Mouse (Mus musculus): ENCODE measurements around the gene Ndufs8.

The Ndufs8 gene

DNA sequence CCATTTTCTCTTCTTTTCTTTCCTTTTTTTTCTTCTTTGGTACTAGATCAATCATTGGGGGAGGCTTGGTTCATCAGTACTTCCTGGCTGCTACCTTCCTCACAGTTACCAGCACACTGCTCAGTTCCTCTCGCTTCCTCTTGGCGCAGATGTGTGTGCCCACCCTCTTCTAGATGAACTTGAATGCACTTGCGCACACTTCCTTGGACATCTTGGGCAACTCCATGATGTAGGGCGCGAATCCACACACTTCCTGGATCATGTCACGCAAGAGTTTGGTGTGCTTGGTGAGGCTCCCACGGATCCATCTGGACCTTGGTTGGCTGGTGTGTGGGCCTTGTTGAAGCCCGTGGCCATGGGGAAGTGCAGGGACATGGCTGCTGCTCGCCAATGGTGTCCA lies 19.1 kb upstream of the Ndufs8 start:
- peak; percentile 36 to 48 for DNase-seq (ENCODE audit: inconsistent age in 2 of 2, low spot score in 1 of 2)

DNA sequence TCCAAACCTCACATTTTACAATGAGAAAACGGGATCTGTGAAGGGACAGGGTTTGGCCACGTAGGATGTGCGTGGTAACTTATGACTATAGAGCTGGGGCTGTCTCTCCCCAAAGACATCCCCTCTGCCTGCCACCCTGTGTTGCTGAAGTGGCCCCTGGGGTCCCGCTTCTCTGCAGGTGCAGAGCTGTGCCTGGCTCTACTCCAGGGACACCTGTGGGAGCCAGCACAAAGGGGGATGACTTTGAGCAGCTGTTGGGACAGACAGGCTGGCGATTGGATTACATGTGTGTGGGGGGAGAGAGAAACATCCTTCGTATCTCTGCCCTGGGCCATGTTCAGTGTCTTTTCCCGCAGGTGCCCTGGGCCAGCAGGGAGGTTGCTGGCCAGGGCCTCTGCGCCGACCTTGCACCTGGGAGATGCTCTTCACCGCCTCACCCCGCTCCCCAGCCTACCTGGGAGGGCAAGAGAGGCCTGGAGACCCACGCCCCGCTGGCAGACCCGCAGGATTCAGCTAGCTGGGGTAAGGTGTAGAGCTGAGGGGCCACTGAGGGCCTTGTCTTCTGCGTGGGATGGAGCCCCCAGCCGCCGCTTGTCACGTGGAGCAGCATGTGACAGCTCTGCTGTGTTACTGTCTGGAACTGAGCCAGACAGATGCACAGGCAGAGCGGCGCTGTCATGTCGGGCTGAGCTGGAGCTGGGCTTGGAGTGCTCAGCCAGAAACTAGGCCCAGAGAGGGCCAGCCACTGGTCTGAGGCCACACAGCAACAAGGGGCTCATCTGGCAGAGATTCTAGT lies 17.9 kb upstream of the Ndufs8 start:
- DNase-seq (ENCODE audit: inconsistent age in 2 of 2, low spot score in 1 of 2) = peak; percentile 34 to 60

DNA sequence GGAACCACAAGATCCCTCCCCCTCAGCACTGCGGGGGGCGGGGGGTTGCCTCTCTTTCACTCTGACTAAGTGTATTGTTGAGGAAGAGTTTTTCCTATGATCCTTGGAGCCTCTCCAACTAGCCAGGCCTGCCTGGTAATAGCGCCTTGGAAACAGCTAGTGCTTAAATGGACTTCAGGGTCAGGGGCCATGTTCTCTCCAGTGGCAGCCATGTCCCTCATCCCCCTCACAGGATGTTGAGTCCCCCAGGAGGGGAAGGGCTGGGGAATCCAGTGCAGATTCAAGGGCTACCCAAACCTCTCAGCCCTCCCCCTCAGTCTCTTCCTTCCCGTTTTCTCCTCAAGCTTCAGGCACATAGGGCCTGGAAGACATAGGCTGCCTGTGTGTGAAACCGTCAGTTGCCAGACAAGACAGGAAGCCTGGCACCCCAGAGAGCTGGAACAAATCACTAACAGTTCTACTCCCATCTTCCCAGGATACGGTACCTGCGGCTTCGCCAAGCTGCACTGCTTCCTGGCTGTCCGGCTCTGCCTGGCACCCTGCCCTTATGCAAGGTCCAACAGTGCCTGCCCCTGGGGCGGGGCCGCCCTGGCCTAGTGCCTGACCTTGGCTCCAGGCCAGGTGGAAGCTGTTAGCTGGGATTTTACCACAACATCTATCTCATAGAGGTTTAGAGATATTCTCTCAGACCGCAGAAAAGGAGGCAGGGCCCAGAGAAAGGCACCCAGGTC lies 16.8 kb upstream of the Ndufs8 start, which contains the start of gene Aldh3b1:
Gene Aldh3b1, minus strand, starts transcription at position 598 of the 731 bp plus-strand sequence.
- DNase-seq (ENCODE audit: inconsistent age in 2 of 2, low spot score in 1 of 2) = peak; percentile 96 to 99

DNA sequence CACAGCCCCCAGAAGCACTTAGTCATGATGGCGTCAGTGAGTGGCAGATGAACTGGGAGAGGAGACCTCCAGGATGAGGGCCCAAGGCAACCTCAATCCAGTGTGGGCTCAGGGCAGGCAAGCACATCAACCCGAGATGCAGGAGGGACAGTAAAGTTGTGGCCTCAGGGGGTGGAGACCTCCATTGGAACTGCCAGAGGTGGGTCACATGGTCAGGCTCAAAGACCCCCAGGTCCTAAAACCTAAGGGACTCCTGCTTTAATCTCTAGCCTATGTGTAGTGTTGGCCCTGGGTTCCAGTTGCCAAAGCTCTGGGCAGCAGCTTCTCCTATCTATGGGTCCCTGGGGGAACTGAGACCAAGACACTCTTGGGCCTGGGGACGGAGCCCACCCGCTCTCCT lies 16.2 kb upstream of the Ndufs8 start:
- DNase-seq (ENCODE audit: inconsistent age in 2 of 2, low spot score in 1 of 2) = no peak

DNA sequence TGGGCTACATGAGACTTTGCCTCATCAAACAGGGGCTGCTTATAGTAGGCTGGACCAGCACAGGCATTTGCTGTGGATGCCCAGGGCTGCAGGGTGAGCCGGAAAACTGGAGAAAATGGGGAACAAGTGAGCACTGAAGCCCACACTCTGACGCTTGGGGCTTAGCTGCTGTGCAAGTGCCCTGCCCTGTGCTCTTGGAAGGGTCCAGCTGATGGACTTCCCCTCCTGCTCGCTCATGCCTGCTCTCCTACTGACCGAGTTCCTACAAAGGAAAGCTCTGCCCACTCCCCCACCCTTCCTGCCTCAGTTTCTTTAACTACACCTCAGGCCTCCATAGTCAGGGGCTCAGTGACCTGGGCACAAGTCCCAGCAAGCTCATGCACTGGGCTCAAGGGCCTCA lies 15.4 kb upstream of the Ndufs8 start:
- peak; percentile 11 to 55 for DNase-seq (ENCODE audit: inconsistent age in 2 of 2, low spot score in 1 of 2)

DNA sequence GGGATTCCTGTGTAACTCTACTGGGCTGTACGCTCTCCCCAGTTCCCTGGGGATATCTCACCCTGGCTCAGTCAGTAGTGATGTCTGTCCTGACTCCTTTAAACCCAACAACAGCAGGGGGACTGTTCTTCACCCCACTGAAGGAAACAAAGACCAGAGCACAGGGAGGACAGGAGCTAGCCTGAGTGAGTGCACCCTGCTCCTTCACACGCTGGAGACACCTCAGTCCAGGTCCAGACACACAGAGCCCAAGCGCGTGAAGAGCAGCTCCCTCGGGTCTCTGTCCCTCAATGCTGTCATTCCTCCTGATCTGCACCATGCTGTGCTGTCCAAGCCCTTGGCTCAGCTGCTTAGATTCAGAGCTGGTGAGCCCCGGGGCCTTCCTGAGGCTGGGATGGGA lies 14.1 kb upstream of the Ndufs8 start:
- DNase-seq (ENCODE audit: inconsistent age in 2 of 2, low spot score in 1 of 2) = peak in 1 of 2 experiments; percentile 51

DNA sequence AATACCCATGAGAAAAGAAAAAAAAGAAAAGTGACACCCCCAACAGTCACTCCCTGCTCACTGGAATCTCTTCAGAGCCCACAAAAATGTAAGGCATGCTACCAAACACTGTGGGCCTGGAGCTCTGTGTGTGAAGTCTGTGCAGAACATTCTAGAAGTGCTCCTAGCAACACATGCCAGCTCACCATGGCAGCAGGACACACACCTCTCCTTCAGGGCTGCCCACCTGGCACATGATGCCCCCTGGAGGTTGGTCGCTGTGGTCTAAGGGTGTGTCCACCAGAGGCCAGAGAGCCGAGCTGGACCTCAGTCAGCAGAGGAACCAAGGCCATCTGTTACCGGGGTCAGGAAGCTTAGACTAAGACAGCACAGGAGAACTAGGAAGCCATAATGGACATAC lies 13.7 kb upstream of the Ndufs8 start:
- peak in 1 of 2 experiments; percentile 76 for DNase-seq (ENCODE audit: inconsistent age in 2 of 2, low spot score in 1 of 2)

DNA sequence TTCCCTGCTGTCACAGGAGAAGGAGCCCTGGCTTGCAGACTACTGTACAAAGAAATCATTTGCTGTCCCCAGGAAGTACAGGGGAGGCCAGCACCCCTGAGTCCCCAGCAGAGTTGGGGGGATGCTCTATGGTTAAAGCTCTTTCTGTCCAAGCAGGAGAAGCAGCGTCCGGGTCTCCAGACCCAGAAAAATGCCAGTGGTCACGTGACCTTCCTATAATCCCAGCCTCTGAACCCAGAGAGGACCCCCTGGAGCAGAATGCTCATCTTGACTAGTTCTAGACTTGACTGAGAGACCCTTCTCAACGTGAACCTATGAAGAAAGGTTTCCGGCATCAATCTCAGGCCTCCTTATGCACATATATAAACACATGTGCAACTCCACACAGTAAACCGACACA lies 13.3 kb upstream of the Ndufs8 start:
- no peak for DNase-seq (ENCODE audit: inconsistent age in 2 of 2, low spot score in 1 of 2)

DNA sequence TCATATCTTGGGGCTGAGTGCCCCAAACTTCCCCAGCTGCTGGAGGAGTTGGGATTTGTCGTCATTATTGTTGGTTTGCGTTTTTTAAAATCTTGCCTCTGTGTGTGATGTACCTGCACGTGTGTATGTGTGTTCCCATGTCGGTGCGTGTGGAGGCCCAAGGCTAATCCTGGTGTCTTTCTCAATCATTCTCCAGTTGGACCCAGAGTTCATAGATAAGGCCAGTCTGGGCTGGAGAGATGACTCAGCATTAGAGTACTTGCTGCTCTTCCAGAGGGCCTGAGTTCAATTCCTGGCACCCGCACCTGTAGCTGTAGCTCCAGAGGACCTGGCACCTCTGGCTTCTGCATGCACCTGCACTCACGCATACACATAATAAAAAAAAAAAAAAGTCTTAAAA lies 12.3 kb upstream of the Ndufs8 start:
- DNase-seq (ENCODE audit: inconsistent age in 2 of 2, low spot score in 1 of 2) = peak in 1 of 2 experiments; percentile 53

DNA sequence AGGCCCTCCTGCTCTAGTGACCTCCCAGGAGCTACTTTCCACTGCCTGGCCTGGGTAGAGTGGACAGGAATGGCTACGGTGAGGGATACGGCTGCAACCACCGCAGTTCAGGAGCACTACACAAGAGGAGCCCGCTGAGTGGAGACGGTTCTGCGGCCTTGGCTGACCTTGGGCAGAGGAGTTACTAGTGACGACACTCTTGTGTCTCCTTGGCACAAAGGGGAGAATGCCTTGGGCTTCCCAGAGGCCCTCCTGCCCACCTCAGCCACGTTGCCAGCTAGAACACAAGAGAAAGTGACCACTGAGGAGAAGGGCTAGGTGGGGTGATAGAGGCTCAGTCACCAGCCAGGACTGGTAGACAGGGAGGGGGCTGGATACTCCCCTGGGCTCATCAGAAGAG lies 11.6 kb upstream of the Ndufs8 start:
- peak in 1 of 2 experiments; percentile 89 for DNase-seq (ENCODE audit: inconsistent age in 2 of 2, low spot score in 1 of 2)

DNA sequence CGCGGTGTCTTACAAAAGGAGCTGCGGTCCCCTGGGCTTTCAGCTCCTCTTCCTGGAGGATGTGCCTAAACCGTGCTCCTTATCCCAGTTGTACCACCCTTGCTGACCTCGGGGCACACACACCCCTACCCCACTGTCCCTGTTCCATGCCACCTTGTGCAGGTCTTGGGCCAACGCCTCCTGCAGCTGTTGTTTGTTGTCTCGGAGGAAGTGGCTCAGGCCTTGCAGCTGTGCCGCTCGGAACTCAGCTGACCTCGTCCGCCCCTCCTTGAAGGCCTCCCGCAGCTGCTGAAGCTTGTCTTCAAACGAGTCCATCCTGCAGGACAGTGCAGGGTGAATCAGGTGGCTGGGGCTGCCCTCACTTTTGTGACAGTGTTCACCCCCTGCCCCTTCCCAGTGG lies 11.0 kb upstream of the Ndufs8 start:
- DNase-seq (ENCODE audit: inconsistent age in 2 of 2, low spot score in 1 of 2) = peak in 1 of 2 experiments; percentile 78

DNA sequence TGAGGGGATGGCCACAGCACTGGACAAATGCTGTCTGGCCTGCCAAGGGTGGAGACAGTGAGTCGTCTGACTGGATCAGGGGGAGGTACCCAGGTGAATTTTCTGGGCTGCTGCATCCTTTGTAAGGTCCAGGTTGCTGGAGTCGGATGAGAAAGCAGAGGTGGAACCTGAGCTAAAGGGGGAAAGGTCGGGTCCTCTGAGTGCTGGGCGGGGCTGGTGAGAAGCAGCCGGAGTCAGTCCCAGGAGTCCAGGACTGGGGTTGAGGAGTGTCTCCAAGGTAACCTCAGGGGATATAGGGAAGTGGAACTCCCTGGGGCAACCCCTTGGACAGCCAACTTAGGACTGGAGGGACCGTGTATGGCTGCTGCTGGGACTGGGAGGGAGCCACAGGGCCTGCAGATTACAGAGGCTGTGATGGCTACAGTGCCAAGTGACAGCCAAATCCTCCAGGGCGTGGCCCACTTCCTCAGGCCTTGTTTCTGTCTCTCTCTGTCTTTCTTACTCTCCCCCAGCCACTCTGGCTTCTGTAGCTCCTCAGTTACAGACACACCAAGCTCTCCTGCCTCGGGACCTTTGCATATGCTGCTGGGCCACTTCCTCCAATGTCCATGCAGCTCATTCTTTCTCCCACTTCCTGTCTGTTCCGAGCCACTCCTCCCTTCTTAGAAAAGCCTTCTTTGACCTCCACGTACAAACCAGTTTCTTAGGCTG lies 10.2 kb upstream of the Ndufs8 start:
- DNase-seq (ENCODE audit: inconsistent age in 2 of 2, low spot score in 1 of 2) = no peak

DNA sequence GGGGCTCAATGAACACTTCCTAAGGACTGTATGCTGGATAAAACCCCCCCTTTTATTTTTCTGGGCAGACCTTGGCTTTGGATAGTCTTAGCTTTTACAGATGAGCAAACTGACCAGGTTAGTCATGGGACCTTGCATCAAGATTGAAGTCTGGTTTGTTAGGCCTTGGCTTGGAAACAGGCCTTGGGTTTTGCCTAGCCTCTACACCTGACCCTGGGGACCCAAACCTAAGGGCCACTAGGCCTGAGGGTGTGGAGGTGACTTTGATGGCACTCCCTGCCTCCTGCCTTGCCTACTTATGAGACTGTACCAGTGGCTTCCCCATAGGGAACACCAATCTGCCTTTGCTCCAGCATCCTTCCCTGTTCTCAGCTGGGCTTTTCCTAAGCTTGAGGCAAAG lies 7.4 kb upstream of the Ndufs8 start:
- peak in 1 of 2 experiments; percentile 82 for DNase-seq (ENCODE audit: inconsistent age in 2 of 2, low spot score in 1 of 2)

DNA sequence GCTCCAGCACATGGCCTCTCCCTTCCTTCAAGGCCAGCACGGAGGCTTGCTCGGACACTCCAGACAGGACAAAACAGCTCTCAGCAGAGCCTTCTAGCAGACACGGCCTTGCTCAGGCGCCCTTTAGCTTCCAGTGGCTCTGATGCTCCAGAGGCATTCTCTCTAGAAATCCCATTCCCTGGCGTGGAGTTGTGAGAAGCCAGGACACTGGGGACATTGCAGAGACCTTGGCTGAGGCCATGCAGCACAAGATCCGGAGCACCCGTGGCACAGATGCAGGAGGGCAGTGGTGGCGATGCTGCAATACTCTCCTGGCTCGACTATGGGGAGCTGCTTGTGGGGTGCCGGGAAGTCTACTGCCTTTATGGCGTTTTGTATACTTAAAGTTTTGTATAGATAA lies 4.2 kb upstream of the Ndufs8 start:
- DNase-seq (ENCODE audit: inconsistent age in 2 of 2, low spot score in 1 of 2) = peak in 1 of 2 experiments; percentile 79

DNA sequence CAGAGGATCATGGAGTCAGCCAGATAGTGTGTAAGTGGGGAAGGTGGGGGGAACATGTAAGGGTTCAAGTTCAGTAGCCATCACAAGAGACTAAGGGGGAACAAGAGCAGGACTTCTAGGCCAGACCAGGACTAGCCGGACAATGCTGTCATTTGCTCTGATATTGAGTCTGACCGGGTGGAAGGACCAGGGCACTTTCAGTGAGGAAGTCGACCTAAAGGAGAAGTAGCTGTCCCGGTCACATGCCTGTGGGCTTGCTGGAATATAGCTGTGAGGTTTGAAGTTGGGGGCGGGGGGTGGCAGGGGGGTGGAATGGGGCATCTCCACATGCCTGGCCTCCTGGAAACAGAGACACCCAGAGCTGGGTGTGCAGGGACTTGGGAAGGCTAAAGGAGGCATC lies 2.0 kb upstream of the Ndufs8 start:
- DNase-seq (ENCODE audit: inconsistent age in 2 of 2, low spot score in 1 of 2) = no peak

DNA sequence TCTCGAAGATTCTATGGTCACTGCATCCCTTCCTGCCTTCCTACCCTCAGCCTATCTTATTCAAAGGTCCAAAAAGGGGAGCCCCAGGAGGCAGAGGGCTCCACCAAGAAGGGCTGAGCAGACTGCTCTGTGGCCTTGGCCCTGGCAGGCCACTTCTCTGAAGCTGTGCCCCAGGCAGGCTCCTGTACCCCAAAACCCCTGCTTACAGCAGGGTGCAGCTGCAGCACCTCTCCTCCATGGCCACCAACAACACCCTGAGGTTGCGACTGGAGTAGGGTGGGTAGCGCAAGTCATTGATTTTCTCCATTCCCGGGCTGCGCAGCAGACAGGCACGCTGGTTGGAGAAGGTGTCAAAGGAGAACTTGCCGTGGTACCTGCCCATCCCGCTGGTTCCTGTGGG lies 1.1 kb upstream of the Ndufs8 start:
- no peak for DNase-seq (ENCODE audit: inconsistent age in 2 of 2, low spot score in 1 of 2)

DNA sequence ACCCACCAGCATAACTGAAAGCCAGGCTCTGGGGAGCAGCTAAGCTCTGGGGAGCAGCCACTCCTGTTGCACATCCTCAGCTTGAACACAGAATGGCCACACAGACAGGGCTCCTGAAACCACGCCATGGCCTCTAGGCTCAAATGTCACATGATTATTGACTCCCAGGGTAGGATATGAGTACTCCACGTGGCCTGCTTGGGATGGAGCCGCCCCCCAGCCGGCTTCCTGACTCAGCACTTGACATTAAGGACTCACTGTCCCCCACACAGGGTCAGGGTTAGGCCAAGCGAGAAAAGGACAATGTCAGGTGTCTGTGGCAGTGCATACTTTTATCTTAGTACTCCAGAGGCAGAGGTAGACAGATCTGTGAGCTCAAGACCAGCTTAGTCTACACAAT lies 2.4 kb downstream of the Ndufs8 start:
- DNase-seq (ENCODE audit: inconsistent age in 2 of 2, low spot score in 1 of 2) = peak; percentile 79 to 81

DNA sequence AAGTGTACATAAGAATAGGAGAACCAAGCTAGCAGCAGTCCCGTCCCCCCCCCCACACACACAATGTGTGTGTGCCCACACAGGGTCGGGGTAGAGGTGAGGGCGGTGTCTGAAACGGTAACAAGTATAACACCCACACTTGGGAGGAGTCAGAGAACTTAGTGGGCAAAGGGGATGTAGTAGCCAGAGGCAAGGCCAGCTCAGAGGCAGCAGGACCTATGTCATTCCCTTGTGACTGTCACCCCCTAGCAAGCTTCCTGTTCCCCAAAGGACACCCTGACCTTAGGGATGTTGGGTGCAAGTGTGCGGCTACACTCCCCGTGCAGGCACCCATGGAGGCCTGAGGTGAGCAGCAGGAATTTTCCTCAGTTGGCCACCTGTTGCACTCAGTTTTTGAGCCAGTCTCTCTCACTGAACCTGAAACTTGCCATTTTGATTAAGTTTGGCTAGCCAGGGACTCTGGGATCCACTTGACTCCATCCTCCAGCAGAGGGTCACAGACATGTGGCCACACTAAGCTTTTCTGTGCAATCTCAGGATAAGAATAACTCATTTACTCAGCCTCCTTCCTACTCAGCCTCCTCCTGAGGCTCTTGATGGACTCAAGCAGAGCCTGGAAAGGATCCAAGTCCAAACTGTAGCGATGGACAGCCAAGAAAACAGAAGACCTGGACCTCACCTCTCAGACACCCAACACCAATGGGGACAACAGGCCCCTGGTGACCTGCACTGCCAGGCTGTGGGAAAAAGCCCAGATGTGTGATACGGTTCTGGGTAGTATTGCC lies 4.5 kb downstream of the Ndufs8 start:
- DNase-seq (ENCODE audit: inconsistent age in 2 of 2, low spot score in 1 of 2) = peak in 1 of 2 experiments; percentile 64

DNA sequence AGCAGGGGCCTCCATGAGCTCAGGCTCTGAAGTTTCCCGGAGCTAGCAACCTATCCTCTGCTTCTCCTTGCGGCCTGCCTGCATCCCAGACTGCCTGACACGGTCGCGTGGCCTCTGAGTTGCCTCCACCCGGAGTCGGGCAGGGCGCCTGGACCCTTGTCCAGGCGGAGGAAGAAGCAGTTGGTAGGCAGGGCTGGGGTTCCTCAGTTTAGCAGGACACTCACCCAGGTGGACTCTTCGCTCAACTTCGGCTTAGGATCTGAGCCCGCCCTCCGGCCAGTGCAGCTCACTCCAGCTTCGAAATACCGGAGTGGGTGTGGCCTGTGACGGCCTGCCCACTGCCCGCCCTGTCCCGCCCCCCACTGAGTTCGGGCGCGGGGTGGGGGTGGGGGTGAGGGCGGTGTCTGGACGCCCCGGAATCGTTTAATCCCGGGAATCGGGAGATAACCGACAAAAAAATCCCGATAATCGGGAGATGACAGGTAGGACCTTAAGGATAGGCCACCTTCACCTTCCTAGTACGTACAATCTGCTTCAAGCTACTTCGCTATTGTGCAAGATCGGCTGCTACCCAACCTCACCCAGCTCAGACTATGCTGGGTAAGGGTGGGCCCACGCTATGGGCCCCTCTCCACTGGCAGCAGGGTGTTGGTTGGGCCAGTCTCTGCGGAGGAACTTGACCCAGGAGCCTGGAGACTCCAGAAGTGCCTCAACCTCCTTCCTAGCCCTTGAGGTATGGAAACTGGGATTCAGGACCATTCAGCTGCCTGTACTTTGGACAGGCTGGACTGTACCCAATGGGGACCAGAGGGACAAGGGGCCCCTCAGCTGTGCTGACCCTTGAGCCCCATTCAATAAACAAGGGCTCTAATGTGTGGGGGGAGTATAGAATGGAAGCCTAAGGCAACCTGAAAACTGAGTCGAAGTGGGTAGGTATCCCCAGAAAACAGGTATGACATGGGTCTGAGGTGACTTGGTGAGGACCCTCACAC lies 5.5 kb downstream of the Ndufs8 start, which contains the start of gene Tcirg1:
Gene Tcirg1, minus strand, starts transcription at position 339 of the 992 bp plus-strand sequence.
- DNase-seq (ENCODE audit: inconsistent age in 2 of 2, low spot score in 1 of 2) = peak; percentile 92 to 97

DNA sequence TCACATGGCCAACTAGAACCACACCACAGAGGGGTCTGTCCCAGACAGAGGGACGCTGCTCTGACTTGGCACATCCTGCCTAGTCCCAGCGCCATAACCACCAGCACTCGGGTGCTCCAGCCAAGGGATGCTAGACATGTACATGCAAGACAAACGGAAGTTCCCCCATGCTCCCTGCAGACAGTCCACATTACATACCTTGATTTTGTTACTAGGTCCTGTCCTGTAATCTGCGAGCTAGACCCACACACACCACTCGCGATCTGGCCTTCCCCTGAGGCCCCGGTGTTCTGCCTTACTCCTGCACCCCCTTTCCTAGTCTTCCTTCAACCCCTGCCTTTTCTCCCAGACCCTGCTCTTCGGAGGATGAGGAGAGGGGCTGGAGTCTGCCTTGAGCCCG lies 6.2 kb downstream of the Ndufs8 start:
- DNase-seq (ENCODE audit: inconsistent age in 2 of 2, low spot score in 1 of 2) = no peak

Data from adrenal gland, adult (tissue).